Mouse (Mus musculus) spleen, adult 2 months (tissue): ENCODE data around the gene Srm.

Experiments
- CTCF ChIP-seq: fragments of 200-500 bp; IDR thresholded peaks from 2 replicates; pipeline ENCODE4 v1.5.1; 2011; ENCODE audit warnings: mild to moderate bottlenecking, inconsistent platforms; ENCODE audit not compliant: insufficient read depth, insufficient read length, insufficient replicate concordance; ENCODE audit errors: extremely low read depth
- POLR2A ChIP-seq: fragments of 200-500 bp; IDR thresholded peaks from 2 replicates; pipeline ENCODE4 v1.6.1; 2011; ENCODE audit warnings: low read depth, low read length, inconsistent platforms

DNA sequence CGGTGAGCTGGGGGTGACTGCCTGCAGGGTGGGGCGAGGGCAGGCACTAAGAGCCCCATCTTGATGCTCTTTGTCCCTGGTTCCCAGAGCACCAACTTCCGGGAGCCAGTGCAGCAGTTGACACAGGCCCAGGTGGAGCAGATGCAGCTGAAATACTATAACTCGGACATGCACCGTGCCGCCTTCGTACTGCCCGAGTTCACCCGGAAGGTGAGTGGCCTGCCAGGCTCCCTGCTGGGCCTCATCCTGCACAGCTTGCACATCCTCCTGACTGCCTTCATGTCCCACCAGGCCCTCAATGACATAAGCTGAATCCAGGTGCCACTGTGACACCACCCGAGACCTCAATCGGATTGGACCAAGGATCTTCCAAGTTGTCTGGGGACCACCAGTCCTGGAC is 2.7 kb downstream of the Srm start:
- TF ChIP-seq CTCF (no peak), POLR2A (no peak)
